Mouse (Mus musculus): ENCODE measurements around the gene Acbd6. TPM values are rescaled to one million over a fixed set of nuclear protein-coding genes. Genes with fewer than 3 reads are reported as not detected.

Gene Acbd6
- polyA plus RNA-seq, 1 experiment from 2014 or later: 92.8 TPM

- WGBS: 93% methylated on average over 6 of the region's 6 CpGs
These were observed 134.3 kb downstream of the Acbd6 start for GRCm38 (mm10) chr1:155692230-155692629.

DNA sequence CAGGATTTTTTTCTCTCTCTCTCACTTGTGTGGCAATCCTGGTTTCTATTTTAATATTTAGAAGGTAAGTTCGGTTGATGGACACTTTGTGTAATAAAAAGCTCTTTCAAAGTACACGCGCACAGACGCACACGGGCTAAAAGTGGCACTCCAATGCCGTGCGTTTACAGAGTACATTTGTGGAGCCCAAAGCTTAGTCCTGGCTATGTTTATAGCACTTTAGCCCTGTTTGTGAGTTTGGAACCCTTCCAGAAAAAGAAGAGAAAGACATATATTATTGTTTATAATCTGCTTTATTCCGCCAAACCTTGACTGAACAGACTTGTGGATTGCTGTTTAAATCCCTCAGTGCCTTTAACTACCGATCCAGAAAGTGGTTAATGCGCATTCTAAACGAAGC lies 135.1 kb downstream of the Acbd6 start:
- Histone ChIP-seq H3K4me1 (ENCODE audit: control insufficient read depth, insufficient read depth, low read length) (no peaks in the 10 kb centered on the region), H3K27ac (ENCODE audit: low read depth, low read length) (no peak overlapping the region), H3K9ac (ENCODE audit: low read length) (no peak overlapping the region), H3K4me3 (ENCODE audit: low read depth, low read length) (no peak overlapping the region), H3K4me2 (ENCODE audit: low read length) (no peak overlapping the region), H3K36me3 (ENCODE audit: control insufficient read depth, insufficient read depth, low read length) (no peaks in the 10 kb centered on the region), H3K9me3 (replicated peaks; ENCODE audit: control insufficient read depth, low read length) (no peaks in the 10 kb centered on the region), H3K27me3 (replicated peaks; ENCODE audit: control insufficient read depth, insufficient read depth, low read length) (no peaks in the 10 kb centered on the region)
- ATAC-seq (no peak), DNase-seq (ENCODE audit: low spot score) (no peak)
- WGBS: 43% methylated on average over 11 of the region's 11 CpGs

More at GRCm38 (mm10) chr1:155692230-155692629, 134.3 kb downstream of the Acbd6 start:
- H3K4me1 ChIP-seq (ENCODE audit: control insufficient read depth, insufficient read depth, low read length): no peaks in the 10 kb centered on the region
- H3K4me3 ChIP-seq (ENCODE audit: low read depth, low read length): no peak overlapping the region
- H3K4me2 ChIP-seq (ENCODE audit: low read length): no peak overlapping the region
- no peak overlapping the region for H3K27ac ChIP-seq (ENCODE audit: low read depth, low read length)
- ATAC-seq (no peak), DNase-seq (ENCODE audit: low spot score) (no peak)
- H3K9me3 ChIP-seq (replicated peaks; ENCODE audit: control insufficient read depth, low read length): no peaks in the 10 kb centered on the region
- no peak overlapping the region for H3K9ac ChIP-seq (ENCODE audit: low read length)
- no peaks in the 10 kb centered on the region for H3K36me3 ChIP-seq (ENCODE audit: control insufficient read depth, insufficient read depth, low read length)
- H3K27me3 ChIP-seq (replicated peaks; ENCODE audit: control insufficient read depth, insufficient read depth, low read length): no peaks in the 10 kb centered on the region

GRCm38 (mm10) chr1:155693443-155693842 lies 135.5 kb downstream of the Acbd6 start:
- DNase-seq (ENCODE audit: low spot score) (no peak), ATAC-seq (no peak)
- H3K27ac ChIP-seq (ENCODE audit: low read depth, low read length): no peak overlapping the region
- H3K9me3 ChIP-seq (replicated peaks; ENCODE audit: control insufficient read depth, low read length): no peaks in the 10 kb centered on the region
- H3K4me1 ChIP-seq (ENCODE audit: control insufficient read depth, insufficient read depth, low read length): peaks cover 4% of the 10 kb centered on the region
- H3K4me2 ChIP-seq (ENCODE audit: low read length): no peak overlapping the region
- H3K27me3 ChIP-seq (replicated peaks; ENCODE audit: control insufficient read depth, insufficient read depth, low read length): no peaks in the 10 kb centered on the region
- H3K4me3 ChIP-seq (ENCODE audit: low read depth, low read length): no peak overlapping the region
- no peak overlapping the region for H3K9ac ChIP-seq (ENCODE audit: low read length)
- WGBS: 48% methylated on average over 5 of the region's 5 CpGs
- no peaks in the 10 kb centered on the region for H3K36me3 ChIP-seq (ENCODE audit: control insufficient read depth, insufficient read depth, low read length)

- H3K27me3 ChIP-seq (replicated peaks; ENCODE audit: control insufficient read depth, insufficient read depth, low read length): no peaks in the 10 kb centered on the region
- H3K36me3 ChIP-seq (ENCODE audit: control insufficient read depth, insufficient read depth, low read length): no peaks in the 10 kb centered on the region
- 38% methylated on average over 17 of the region's 17 CpGs for WGBS
- H3K4me1 ChIP-seq (ENCODE audit: control insufficient read depth, insufficient read depth, low read length): peaks cover 12% of the 10 kb centered on the region
- H3K9me3 ChIP-seq (replicated peaks; ENCODE audit: control insufficient read depth, low read length): no peaks in the 10 kb centered on the region
- H3K27ac ChIP-seq (ENCODE audit: low read depth, low read length): no peak overlapping the region; the same call in 1 of the 2 replicates
- ATAC-seq (peak; percentile 69), DNase-seq (ENCODE audit: low spot score) (peak; percentile 69)
- H3K9ac ChIP-seq (ENCODE audit: low read length): no peak overlapping the region
- no peak overlapping the region for H3K4me3 ChIP-seq (ENCODE audit: low read depth, low read length)
- peak overlapping the region; percentile 30 for H3K4me2 ChIP-seq (ENCODE audit: low read length)
These were observed 140.6 kb downstream of the Acbd6 start for GRCm38 (mm10) chr1:155698373-155699159.

- DNase-seq (ENCODE audit: low spot score): peak; percentile 50
- no peak for ATAC-seq
- Histone ChIP-seq H3K4me2 (ENCODE audit: low read length) (no peak overlapping the region), H3K27ac (ENCODE audit: low read depth, low read length) (no peak overlapping the region), H3K27me3 (replicated peaks; ENCODE audit: control insufficient read depth, insufficient read depth, low read length) (no peaks in the 10 kb centered on the region), H3K4me3 (ENCODE audit: low read depth, low read length) (no peak overlapping the region), H3K4me1 (ENCODE audit: control insufficient read depth, insufficient read depth, low read length) (peaks cover 12% of the 10 kb centered on the region), H3K36me3 (ENCODE audit: control insufficient read depth, insufficient read depth, low read length) (no peaks in the 10 kb centered on the region), H3K9ac (ENCODE audit: low read length) (no peak overlapping the region), H3K9me3 (replicated peaks; ENCODE audit: control insufficient read depth, low read length) (no peaks in the 10 kb centered on the region)
These were observed 143.0 kb downstream of the Acbd6 start for GRCm38 (mm10) chr1:155700886-155701285.

GRCm38 (mm10) chr1:155703191-155703680 lies 145.3 kb downstream of the Acbd6 start:
- ATAC-seq: no peak
- Histone ChIP-seq H3K4me2 (ENCODE audit: low read length) (no peak overlapping the region), H3K9me3 (replicated peaks; ENCODE audit: control insufficient read depth, low read length) (no peaks in the 10 kb centered on the region), H3K27ac (ENCODE audit: low read depth, low read length) (no peak overlapping the region), H3K4me1 (ENCODE audit: control insufficient read depth, insufficient read depth, low read length) (peaks cover 10% of the 10 kb centered on the region), H3K4me3 (ENCODE audit: low read depth, low read length) (no peak overlapping the region), H3K9ac (ENCODE audit: low read length) (no peak overlapping the region), H3K36me3 (ENCODE audit: control insufficient read depth, insufficient read depth, low read length) (no peaks in the 10 kb centered on the region), H3K27me3 (replicated peaks; ENCODE audit: control insufficient read depth, insufficient read depth, low read length) (no peaks in the 10 kb centered on the region)
- WGBS: 88% methylated on average over 5 of the region's 5 CpGs
- no peak for DNase-seq (ENCODE audit: low spot score)

- WGBS: 57% methylated on average over 5 of the region's 5 CpGs
- H3K27ac ChIP-seq (ENCODE audit: low read depth, low read length): no peak overlapping the region
- no peaks in the 10 kb centered on the region for H3K27me3 ChIP-seq (replicated peaks; ENCODE audit: control insufficient read depth, insufficient read depth, low read length)
- H3K9me3 ChIP-seq (replicated peaks; ENCODE audit: control insufficient read depth, low read length): no peaks in the 10 kb centered on the region
- H3K4me3 ChIP-seq (ENCODE audit: low read depth, low read length): no peak overlapping the region
- no peak for DNase-seq (ENCODE audit: low spot score)
- no peak overlapping the region for H3K4me2 ChIP-seq (ENCODE audit: low read length)
- peaks cover 3% of the 10 kb centered on the region; the same call in 1 of the 2 replicates for H3K4me1 ChIP-seq (ENCODE audit: control insufficient read depth, insufficient read depth, low read length)
- H3K36me3 ChIP-seq (ENCODE audit: control insufficient read depth, insufficient read depth, low read length): no peaks in the 10 kb centered on the region
- H3K9ac ChIP-seq (ENCODE audit: low read length): no peak overlapping the region
- peak; percentile 52 for ATAC-seq
These were observed 146.3 kb downstream of the Acbd6 start for GRCm38 (mm10) chr1:155704182-155704581.

GRCm38 (mm10) chr1:155713306-155713705 lies 155.4 kb downstream of the Acbd6 start:
- 75% methylated on average over 2 of the region's 2 CpGs for WGBS
- Histone ChIP-seq H3K9ac (ENCODE audit: low read length) (no peak overlapping the region), H3K4me2 (ENCODE audit: low read length) (no peak overlapping the region), H3K4me3 (ENCODE audit: low read depth, low read length) (no peak overlapping the region), H3K36me3 (ENCODE audit: control insufficient read depth, insufficient read depth, low read length) (no peaks in the 10 kb centered on the region), H3K9me3 (replicated peaks; ENCODE audit: control insufficient read depth, low read length) (no peaks in the 10 kb centered on the region), H3K27ac (ENCODE audit: low read depth, low read length) (no peak overlapping the region), H3K4me1 (ENCODE audit: control insufficient read depth, insufficient read depth, low read length) (no peaks in the 10 kb centered on the region), H3K27me3 (replicated peaks; ENCODE audit: control insufficient read depth, insufficient read depth, low read length) (no peaks in the 10 kb centered on the region)
- no peak for ATAC-seq
- DNase-seq (ENCODE audit: low spot score): no peak

- Histone ChIP-seq H3K4me3 (ENCODE audit: low read depth, low read length) (no peak overlapping the region), H3K9me3 (replicated peaks; ENCODE audit: control insufficient read depth, low read length) (no peaks in the 10 kb centered on the region), H3K4me1 (ENCODE audit: control insufficient read depth, insufficient read depth, low read length) (no peaks in the 10 kb centered on the region), H3K27ac (ENCODE audit: low read depth, low read length) (no peak overlapping the region), H3K9ac (ENCODE audit: low read length) (no peak overlapping the region), H3K36me3 (ENCODE audit: control insufficient read depth, insufficient read depth, low read length) (no peaks in the 10 kb centered on the region), H3K4me2 (ENCODE audit: low read length) (no peak overlapping the region), H3K27me3 (replicated peaks; ENCODE audit: control insufficient read depth, insufficient read depth, low read length) (no peaks in the 10 kb centered on the region)
- ATAC-seq: no peak
- DNase-seq (ENCODE audit: low spot score): no peak
These were observed 157.4 kb downstream of the Acbd6 start for GRCm38 (mm10) chr1:155715366-155715765.
